8 mouse cellular contexts compared by ENCODE assay signal in the genomic region with DNA sequence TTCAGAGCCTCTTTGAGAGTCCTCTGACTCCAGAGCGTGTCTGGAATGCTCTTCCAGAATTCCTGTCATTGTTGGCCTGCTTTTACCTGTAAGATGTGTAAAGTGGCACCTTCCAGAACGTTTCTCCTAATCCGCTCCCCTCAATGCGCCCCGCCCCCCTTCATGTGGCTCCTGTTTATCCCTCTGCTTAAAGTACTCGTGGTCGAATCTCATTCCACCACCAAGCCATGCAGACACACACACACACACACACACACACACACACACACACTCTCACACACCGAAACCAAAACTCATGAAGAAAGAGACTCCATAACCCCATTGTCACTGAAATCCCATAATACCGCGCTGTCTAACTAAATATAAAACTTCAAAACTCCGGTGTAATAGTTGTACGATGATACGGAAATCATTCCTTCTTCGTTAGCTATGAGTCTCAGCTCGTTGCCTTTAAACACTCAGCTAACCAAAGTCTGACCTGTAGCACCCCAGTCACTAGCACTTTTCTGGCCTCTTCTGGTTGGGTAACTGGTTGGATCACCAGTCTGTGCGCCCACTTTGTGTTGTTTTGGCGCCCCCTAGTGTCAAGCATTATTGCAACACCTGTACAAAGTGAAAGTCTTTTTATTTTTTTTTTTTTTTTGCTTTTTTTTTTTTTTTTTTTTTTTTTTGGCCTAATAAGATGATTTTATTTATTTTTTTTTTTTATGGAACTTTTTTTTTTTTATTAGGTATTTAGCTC. TPM values are rescaled to one million over a fixed set of nuclear protein-coding genes. Genes with fewer than 3 reads are reported as not detected.
DNase-seq lines count a peak whose midpoint lies in the region; ATAC-seq and TF ChIP-seq lines count a peak whose summit lies in the region.

No protein-coding gene starts in this region.

- TF ChIP-seq EP300 in liver, embryonic 14.5 days (IDR thresholded peaks at IDR 0.05; ENCODE audit: low read depth) = no peak

- 0 out of 2 replicates have a peak, but pooled peaks have one; percentile 18 for ATAC-seq in heart, embryonic 15.5 days (replicated peaks; ENCODE audit: insufficient number of reproducible peaks, insufficient read depth, low FRiP score, low read depth)
- ATAC-seq in liver, embryonic 14.5 days (ENCODE audit: insufficient read depth) = peak; percentile 68; the same call in 1 of the 2 replicates
- ATAC-seq in neural tube, embryonic 11.5 days (ENCODE audit: insufficient read depth, low FRiP score, low TSS enrichment) = peak; percentile 83
- peak; percentile 69; the same call in 1 of the 2 replicates for ATAC-seq in stomach, embryonic 16.5 days (ENCODE audit: insufficient read depth, low FRiP score)

- H3K9me3 ChIP-seq in heart, embryonic 15.5 days (replicated peaks) = no peaks in the 10 kb centered on the region
- no peaks in the 10 kb centered on the region for H3K9me3 ChIP-seq in liver, embryonic 14.5 days (ENCODE audit: control insufficient read depth, low read length)
- no peaks in the 10 kb centered on the region for H3K9me3 ChIP-seq in neural tube, embryonic 11.5 days (ENCODE audit: control insufficient read depth, low read length)
- no peaks in the 10 kb centered on the region for H3K9me3 ChIP-seq in stomach, embryonic 16.5 days (replicated peaks; ENCODE audit: control insufficient read depth, low read length)

- H3K27me3 ChIP-seq in heart, embryonic 15.5 days = no peaks in the 10 kb centered on the region
- H3K27me3 ChIP-seq in liver, embryonic 14.5 days (ENCODE audit: control insufficient read depth, insufficient read depth, low read length) = no peaks in the 10 kb centered on the region
- H3K27me3 ChIP-seq in neural tube, embryonic 11.5 days (ENCODE audit: control insufficient read depth, insufficient read depth, low read length) = no peaks in the 10 kb centered on the region
- no peaks in the 10 kb centered on the region for H3K27me3 ChIP-seq in stomach, embryonic 16.5 days (ENCODE audit: control insufficient read depth, insufficient read depth, low read length)

- H3K4me1 ChIP-seq in heart, embryonic 15.5 days (replicated peaks) = peaks cover 6% of the 10 kb centered on the region
- 0 out of 4 replicates have a peak, but pooled peaks cover 0 to 2% of the 10 kb centered on the region in 2 experiments for H3K4me1 ChIP-seq in liver, embryonic 14.5 days (replicated peaks; ENCODE audit: control insufficient read depth in 2 of 2, insufficient read depth in 2 of 2, low read length in 1 of 2)
- no peaks in the 10 kb centered on the region for H3K4me1 ChIP-seq in neural tube, embryonic 11.5 days (ENCODE audit: control insufficient read depth, insufficient read depth, low read length)
- H3K4me1 ChIP-seq in stomach, embryonic 16.5 days (ENCODE audit: control insufficient read depth, insufficient read depth, low read length) = no peaks in the 10 kb centered on the region

- DNase-seq in CD4-positive helper T cell, adult 2 months (ENCODE audit: low read depth, low spot score) = peak; percentile 85
- DNase-seq in c-Kit-negative CD71-positive TER-119-positive erythroid progenitor cells, embryonic 14.5 days (ENCODE audit: low read depth, low spot score) = peak; percentile 68
- DNase-seq in fibroblast of lung, adult 2 months (ENCODE audit: low read depth) = peak; percentile 70
- peak; percentile 89 for DNase-seq in kidney, postnatal 14 days
- peak; percentile 64 to 75 (median 72) for DNase-seq in liver, embryonic 14.5 days (ENCODE audit: low read depth in 3 of 3, low spot score in 3 of 3)
- DNase-seq in neural tube, embryonic 11.5 days (ENCODE audit: low spot score) = peak; percentile 81

- no peak overlapping the region for H3K9ac ChIP-seq in heart, embryonic 15.5 days
- H3K9ac ChIP-seq in liver, embryonic 14.5 days (replicated peaks) = no peak overlapping the region
- H3K9ac ChIP-seq in neural tube, embryonic 11.5 days (ENCODE audit: low read length) = no peak overlapping the region
- no peak overlapping the region for H3K9ac ChIP-seq in stomach, embryonic 16.5 days (ENCODE audit: low read length)

- TF ChIP-seq CTCF in liver, embryonic 14.5 days (IDR thresholded peaks at IDR 0.05; ENCODE audit: low read depth) = peak; percentile 87

- no peak overlapping the region for H3K4me3 ChIP-seq in heart, embryonic 15.5 days
- no peak overlapping the region for H3K4me3 ChIP-seq in liver, embryonic 14.5 days (ENCODE audit: insufficient read depth in 1 of 2, low read depth in 2 of 2, low read length in 2 of 2)
- no peak overlapping the region for H3K4me3 ChIP-seq in neural tube, embryonic 11.5 days (ENCODE audit: low read depth, low read length)
- no peak overlapping the region for H3K4me3 ChIP-seq in stomach, embryonic 16.5 days (replicated peaks; ENCODE audit: low read length)

- H3K4me2 ChIP-seq in heart, embryonic 15.5 days = peak overlapping the region; percentile 43
- H3K4me2 ChIP-seq in liver, embryonic 14.5 days (ENCODE audit: low read depth) = no peak overlapping the region
- no peak overlapping the region for H3K4me2 ChIP-seq in neural tube, embryonic 11.5 days (ENCODE audit: low read depth)
- no peak overlapping the region for H3K4me2 ChIP-seq in stomach, embryonic 16.5 days (ENCODE audit: low read depth, low read length)

- H3K27ac ChIP-seq in heart, embryonic 15.5 days = no peak overlapping the region
- no peak overlapping the region for H3K27ac ChIP-seq in liver, embryonic 14.5 days
- H3K27ac ChIP-seq in neural tube, embryonic 11.5 days (ENCODE audit: low read depth, low read length) = no peak overlapping the region
- no peak overlapping the region for H3K27ac ChIP-seq in stomach, embryonic 16.5 days (ENCODE audit: low read length)

- WGBS in heart, embryonic 15.5 days = 40% methylated on average over 17 of the region's 17 CpGs
- 41% methylated on average over 17 of the region's 17 CpGs for WGBS in liver, embryonic 14.5 days (ENCODE audit: insufficient replicate concordance)
- 43% methylated on average over 17 of the region's 17 CpGs for WGBS in neural tube, embryonic 11.5 days
- 40% methylated on average over 17 of the region's 17 CpGs for WGBS in stomach, embryonic 16.5 days

- no peaks in the 10 kb centered on the region for H3K36me3 ChIP-seq in heart, embryonic 15.5 days
- H3K36me3 ChIP-seq in liver, embryonic 14.5 days (replicated peaks; ENCODE audit: control insufficient read depth, insufficient read depth, low read depth) = no peaks in the 10 kb centered on the region
- H3K36me3 ChIP-seq in neural tube, embryonic 11.5 days (ENCODE audit: control insufficient read depth, insufficient read depth, low read length) = no peaks in the 10 kb centered on the region
- H3K36me3 ChIP-seq in stomach, embryonic 16.5 days (ENCODE audit: control insufficient read depth, insufficient read depth, low read length) = no peaks in the 10 kb centered on the region

RNA-seq across cellular contexts. Expression of gene Sf3b5, which starts 8.2 kb away (rescaled TPM):
- 25.1 TPM in 2 replicates for polyA plus RNA-seq in heart, embryonic 15.5 days (2015; fragmentation: Nextera tagmentation; extraction: Ambion mirVana)
- polyA plus RNA-seq in liver, embryonic 14.5 days (2012; rRNA removed) = 22.5 and 27.8 TPM in 2 replicates
- 23.1 and 24.9 TPM in 2 replicates for polyA plus RNA-seq in liver, embryonic 14.5 days (2014; fragmentation: Nextera tagmentation; extraction: Ambion mirVana)
- 35.9 and 40.7 TPM in 2 replicates for polyA plus RNA-seq in neural tube, embryonic 11.5 days (2014; fragmentation: Nextera tagmentation; extraction: Ambion mirVana)
- polyA plus RNA-seq in stomach, embryonic 16.5 days (2015; fragmentation: Nextera tagmentation; extraction: Ambion mirVana) = 31.3 and 33.4 TPM in 2 replicates

RNA-seq across cellular contexts. Expression of gene Stx11, which starts 32.8 kb away (rescaled TPM):
- 3.5 and 5.9 TPM in 2 replicates for polyA plus RNA-seq in heart, embryonic 15.5 days (2015; fragmentation: Nextera tagmentation; extraction: Ambion mirVana)
- 5.7 and 6.1 TPM in 2 replicates for polyA plus RNA-seq in liver, embryonic 14.5 days (2012; rRNA removed)
- polyA plus RNA-seq in liver, embryonic 14.5 days (2014; fragmentation: Nextera tagmentation; extraction: Ambion mirVana) = 12.3 and 13.1 TPM in 2 replicates
- polyA plus RNA-seq in neural tube, embryonic 11.5 days (2014; fragmentation: Nextera tagmentation; extraction: Ambion mirVana) = 1.8 and 2.7 TPM in 2 replicates
- polyA plus RNA-seq in stomach, embryonic 16.5 days (2015; fragmentation: Nextera tagmentation; extraction: Ambion mirVana) = 7.0 and 9.3 TPM in 2 replicates

Comparison
In these comparisons a context has a peak if more than half of its experiments do, and no peak if none do; other contexts are left out.
1. ATAC-seq: peak in every context shown above with its lines; median percentile 83 in neural tube, embryonic 11.5 days; 69 in stomach, embryonic 16.5 days; 68 in liver, embryonic 14.5 days; 18 in heart, embryonic 15.5 days.